Mouse (Mus musculus): ENCODE results near the gene Strip2.

The Strip2 gene

DNA sequence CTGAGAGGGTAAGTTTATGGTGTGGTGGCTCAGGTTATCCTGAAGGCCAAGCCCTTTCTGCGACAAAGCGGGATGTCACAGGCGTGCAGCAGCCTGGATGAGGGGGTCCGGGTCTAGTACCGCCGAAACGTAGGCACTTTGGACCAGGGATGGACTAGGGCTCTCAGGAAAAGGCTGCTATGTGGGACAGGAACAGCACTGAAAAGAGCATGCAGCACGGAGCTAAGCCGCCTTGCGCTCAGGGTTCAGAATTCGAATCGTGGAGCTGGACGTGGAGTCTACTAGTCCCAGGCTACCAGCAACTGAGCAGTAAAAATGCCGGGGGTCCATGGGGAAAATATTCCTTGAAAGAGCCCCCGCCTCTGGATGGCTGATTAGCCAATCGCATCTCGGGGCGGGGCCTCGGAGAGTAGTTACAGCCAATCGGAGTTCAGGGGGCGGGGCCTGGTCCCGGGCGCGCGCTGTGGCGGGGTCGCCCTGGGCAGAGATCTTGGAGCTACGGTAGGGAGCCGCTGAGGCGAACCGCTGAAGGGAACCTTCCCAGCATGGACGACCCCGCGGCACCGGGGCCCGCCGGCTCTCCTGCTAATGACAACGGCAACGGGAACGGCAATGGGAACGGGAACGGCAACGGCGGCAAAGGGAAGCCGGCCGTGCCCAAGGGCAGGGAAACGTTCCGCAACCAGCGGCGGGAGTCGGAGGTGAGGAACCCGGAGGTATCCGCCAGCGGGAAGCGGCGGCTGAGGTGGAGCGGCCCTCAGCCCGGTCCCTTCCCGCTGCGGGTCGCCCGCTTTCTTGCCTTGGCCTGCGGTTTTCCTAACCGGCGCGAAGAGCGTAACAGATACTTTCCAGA lies at the start of gene Strip2:
TSS of gene Strip2 (plus strand) at position 483 of the 853 bp plus-strand sequence.
- peak; percentile 87 for DNase-seq (ENCODE audit: low read depth, low spot score)

- no peak for DNase-seq (ENCODE audit: low read depth, low spot score)
Observed at GRCm38 (mm10) chr6:29868341-29868895, 48.4 kb upstream of the Strip2 start.

DNA sequence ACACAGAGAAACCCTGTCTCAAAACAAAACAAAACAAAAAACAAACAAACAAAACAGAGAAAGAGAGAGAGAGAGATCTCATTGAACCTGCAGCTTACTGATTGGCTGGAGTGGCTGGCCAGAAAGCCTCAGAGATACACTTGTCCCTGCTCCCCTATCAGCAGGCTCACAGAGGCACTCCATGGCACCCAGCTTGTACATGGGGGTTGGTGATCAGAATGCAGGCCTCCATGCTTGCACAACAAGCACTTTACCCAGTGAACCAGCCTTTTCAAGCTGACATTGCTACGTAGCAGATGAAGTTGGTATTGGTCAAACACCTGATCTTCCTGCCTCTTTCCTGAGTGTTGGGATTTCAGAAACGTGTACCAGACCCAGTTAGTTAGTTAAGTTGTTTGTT lies 43.2 kb upstream of the Strip2 start:
- no peak for DNase-seq (ENCODE audit: low read depth, low spot score)

DNA sequence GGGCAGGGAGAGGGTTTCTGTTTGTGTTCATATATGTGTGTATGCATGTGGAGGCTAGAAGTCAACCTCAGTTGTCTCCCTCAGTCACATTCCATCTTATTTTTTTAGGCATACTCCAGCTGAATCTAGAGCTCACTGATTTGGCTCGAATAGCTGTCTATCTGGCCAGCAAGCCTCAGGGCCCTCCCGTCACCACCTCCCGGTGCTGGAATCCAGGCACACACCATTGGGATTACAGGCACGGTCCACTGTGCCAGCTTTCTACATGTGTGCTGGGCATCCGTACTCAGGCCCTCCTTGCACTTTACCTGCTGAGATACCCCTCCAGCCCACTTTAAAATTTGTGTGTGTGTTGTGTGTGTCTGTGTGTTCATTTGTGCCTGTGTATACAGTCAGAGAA lies 41.2 kb upstream of the Strip2 start:
- no peak for DNase-seq (ENCODE audit: low read depth, low spot score)

DNA sequence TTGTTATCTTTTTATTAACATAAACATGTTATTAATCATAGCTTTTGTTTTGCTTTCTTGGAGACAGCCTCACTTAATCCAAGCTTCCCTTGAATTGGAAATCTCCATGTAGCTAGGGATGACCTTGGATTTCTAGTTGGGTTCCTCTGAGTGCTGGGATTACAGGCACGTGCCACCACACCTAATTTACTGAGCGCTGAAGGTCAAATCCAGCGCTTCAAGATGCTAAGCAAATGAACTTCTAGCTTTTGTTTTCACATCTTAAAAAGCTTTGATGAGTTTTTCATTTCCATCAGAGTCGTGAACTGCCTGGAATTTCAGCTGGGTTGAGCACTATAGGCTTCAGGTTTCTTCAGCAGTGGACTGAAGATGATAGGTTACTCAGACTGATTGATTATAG lies 40.0 kb upstream of the Strip2 start:
- DNase-seq (ENCODE audit: low read depth, low spot score) = no peak

- DNase-seq (ENCODE audit: low read depth, low spot score) = peak; percentile 23
Observed at GRCm38 (mm10) chr6:29879579-29879978, 37.2 kb upstream of the Strip2 start.

DNA sequence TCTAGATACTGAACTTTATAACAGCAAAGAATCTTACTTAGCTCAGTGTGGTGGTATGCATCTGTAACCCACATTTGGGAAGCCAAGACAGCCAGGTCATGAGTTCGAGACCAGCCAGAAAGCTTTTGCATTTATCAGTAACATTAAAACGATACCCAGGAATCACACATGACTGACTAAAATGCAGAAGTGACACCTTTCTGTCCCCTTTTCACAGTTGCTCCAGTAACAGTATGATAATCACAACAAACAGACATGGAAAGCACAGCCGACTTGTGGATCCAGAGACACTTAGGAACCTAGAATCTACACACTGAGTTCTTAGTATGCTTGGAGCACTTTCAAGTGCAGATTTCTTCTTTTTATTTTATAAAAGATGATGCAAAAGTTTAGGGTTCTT lies 36.0 kb upstream of the Strip2 start:
- peak; percentile 39 for DNase-seq (ENCODE audit: low read depth, low spot score)

DNA sequence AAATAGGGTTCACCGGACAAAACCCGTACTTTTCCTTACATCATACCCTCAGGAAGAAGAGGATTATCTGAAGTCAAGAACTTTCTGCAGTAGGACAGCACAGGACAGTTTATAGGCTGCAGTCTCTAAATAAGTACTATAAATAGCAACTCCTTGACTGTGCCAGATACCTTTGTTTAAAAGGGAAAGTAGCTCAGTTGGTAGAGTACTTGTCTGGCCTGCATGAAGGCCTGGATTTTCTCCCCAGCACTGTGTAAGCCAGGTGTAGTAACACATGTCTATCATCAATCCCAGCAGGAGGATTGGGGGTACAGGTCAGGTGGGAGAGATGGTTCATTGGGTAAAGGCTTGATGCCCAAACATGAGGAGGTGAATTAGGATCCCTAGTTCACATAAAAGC lies 34.9 kb upstream of the Strip2 start:
- DNase-seq (ENCODE audit: low read depth, low spot score) = no peak

- no peak for DNase-seq (ENCODE audit: low read depth, low spot score)
Observed at GRCm38 (mm10) chr6:29882870-29883269, 33.9 kb upstream of the Strip2 start.

GRCm38 (mm10) chr6:29891151-29891550 lies 25.7 kb upstream of the Strip2 start:
- no peak for DNase-seq (ENCODE audit: low read depth, low spot score)

DNA sequence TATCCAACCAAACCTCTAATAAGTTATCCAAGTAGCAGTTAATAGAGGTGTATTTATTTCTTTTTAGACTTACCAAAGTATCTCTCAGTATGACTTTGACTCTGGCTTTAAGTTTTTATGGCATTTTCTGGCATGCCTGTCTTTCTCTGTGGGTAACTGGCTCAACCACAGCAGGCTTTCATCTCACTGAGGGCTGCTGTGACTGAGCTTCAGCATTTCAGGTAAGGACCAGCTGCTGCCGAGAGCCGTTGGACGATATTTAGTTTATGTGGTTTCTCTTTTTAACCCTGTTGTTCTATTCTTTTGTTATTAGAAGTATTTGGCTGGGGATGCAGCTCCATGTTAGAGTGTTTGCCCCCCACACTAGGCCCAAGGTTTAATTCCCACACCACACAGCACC lies 19.8 kb upstream of the Strip2 start:
- no peak for DNase-seq (ENCODE audit: low read depth, low spot score)

DNA sequence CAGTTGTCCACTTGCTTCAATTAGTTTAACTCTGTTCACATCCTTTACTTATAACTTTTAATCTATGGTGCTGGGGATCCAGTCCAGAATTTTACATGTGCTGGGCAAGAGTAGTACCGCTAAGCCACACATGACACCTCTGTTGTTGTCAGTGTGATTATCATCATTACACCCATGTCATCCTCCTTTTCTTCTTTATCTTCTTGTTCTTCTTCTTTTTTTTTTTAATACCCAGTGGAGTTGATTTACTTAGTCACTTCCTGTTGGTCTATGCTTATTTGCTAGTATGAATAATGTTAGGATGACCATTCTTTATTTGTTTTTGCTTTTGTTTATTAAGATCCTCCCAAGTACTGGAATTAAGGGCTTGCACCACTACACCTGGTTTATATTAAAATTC lies 15.4 kb upstream of the Strip2 start:
- no peak for DNase-seq (ENCODE audit: low read depth, low spot score)

- no peak for DNase-seq (ENCODE audit: low read depth, low spot score)
Observed at GRCm38 (mm10) chr6:29902256-29902655, 14.6 kb upstream of the Strip2 start.

- no peak for DNase-seq (ENCODE audit: low read depth, low spot score)
Observed at GRCm38 (mm10) chr6:29903343-29903914, 13.4 kb upstream of the Strip2 start.

DNA sequence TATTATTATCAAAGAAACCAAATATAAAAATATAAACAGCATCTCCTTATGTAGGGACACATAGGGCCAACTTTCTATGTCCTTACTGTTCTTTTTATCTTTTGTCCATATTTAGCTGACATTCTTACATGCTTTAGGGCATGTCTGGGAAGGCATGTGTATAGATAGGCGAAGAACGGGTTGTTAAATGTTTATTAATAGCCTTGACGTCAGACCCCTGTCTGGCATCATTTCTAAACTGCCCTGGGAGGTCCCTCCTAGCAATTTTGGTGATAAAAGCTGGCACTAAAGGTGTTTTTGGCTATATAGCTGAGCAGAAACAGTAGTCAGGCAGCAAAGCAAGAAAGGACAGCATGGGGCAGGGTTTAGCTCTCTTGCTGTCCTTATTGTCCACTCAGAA lies 12.5 kb upstream of the Strip2 start:
- DNase-seq (ENCODE audit: low read depth, low spot score) = no peak

DNA sequence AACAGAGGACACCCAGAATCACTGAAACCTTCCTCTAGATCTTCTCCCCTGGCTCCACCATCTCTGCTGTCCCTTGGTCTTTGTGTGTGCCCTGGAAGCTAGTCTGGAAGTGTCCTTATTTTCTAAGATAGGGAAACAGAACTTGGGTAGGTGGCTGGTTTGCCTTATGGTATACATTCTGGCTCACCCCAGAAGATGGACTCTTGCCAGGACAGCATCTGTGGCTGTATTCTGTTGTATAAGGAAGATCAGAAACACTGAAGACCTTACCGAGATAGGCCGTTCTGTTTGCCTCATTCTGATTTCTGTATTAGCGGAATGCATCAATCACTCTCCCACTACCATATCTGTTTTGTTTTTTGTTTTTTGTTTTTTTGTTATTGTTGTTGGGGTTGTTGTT lies 6.2 kb upstream of the Strip2 start:
- no peak for DNase-seq (ENCODE audit: low read depth, low spot score)

DNA sequence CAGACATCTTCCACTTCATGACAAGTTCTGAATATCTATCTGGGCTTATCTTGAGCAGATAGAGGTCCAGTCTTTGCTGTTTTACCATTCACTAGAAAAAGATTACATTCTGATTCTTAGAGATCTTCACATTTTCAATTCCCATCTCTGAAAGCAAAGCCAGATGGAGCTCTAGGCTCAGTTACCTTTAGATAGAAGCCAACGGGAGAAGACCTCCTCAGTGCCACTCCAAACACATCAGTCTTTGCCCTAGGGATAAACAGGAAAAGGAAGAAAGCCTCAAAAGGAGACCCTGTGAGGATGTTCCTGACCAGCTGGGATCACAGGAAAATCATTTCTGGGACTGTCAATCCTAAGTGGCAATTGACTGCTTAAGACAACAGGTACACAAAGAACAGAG lies 3.1 kb upstream of the Strip2 start:
- no peak for DNase-seq (ENCODE audit: low read depth, low spot score)

- DNase-seq (ENCODE audit: low read depth, low spot score) = no peak
Observed at GRCm38 (mm10) chr6:29914136-29914535, 2.7 kb upstream of the Strip2 start.

DNA sequence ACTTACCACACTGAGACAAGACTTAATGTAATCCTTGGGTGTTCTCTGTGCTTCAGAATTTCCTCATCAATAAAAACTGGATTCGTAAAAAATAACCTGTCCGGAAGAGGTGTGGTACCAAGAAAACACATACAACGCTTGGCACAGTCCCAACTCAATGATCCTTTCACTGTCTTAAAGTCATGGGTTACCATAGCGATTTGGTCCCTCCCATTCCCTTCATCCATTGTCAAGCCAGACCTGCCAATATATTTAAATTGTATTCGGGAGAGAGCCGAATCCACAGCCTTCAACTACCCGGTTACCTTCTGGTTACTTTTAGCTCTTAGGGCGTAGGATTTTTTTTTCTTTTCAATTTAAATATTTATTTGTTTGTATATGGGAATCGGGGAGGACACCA lies 976 bp upstream of the Strip2 start:
- DNase-seq (ENCODE audit: low read depth, low spot score) = no peak

DNA sequence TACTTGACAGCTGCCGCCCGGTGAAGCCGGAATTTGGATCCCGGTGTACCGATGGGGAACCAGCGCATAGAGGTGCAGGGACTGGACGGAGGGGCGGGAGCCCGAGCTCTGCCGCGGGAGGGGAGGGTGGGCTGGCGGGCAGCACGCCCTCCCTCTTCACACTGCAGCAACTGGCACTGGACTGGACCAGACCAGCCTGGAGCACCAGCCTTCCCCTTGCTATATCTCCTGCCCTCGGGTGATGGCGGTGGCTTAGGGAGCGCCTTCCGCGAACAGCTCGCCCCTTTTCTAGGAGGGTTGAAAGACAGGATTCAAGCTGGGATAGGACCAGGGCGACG lies 540 bp downstream of the Strip2 start:
- DNase-seq (ENCODE audit: low read depth, low spot score) = no peak

DNA sequence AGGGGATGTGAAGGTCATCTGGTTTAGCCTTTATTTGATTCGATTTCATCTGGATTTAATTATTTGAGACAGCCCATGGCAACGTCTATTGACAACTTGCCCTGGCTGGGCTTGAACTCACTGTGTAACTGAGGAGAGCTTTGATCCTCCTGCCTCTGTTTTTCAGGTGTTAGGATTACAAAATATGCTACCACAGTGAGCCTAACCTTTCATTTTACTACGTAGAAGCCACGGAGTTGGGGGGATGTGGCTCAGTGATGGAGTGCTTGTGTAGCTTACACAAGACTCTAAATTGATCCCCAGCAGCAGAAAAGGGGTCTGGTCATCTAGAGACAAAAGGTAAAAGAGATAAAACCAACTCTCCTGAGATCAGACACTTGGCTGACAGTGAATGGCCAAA lies 1.1 kb downstream of the Strip2 start:
- no peak for DNase-seq (ENCODE audit: low read depth, low spot score)

GRCm38 (mm10) chr6:29923501-29923900 lies 6.7 kb downstream of the Strip2 start:
- no peak for DNase-seq (ENCODE audit: low read depth, low spot score)

DNA sequence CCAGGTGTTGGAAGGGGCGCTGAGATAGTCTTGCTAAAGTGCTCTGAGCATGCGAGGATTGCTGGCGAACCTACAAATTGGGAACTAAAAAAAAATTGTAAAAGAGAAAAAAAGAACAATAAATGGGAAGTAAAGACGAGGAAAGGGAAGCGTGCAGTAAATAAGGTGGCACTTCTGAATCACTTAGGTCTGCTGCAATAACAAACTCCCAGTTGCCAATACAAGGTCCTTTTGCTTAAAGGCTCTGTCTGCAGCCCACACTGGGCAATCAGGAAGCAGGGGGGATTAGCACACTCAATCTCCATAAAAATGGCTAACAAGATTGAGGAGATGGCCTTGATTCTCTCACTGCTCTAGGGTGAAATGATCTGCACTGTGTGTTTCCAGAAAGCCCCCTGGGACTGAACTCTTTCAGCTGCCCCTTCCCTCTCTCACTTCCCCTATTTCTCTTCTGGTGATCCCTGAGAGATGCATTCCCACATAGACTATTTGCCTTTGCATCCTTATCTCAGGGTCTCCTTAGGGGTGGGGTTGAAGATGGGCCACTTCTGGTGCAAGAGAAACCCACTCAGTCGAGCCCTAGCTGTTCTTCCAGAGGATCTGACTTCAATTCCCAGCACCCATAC lies 8.9 kb downstream of the Strip2 start:
- DNase-seq (ENCODE audit: low read depth, low spot score) = peak; percentile 37

Measured in A20 (cell line).